Mouse (Mus musculus): ENCODE measurements around the gene Mtg2. TPM values are rescaled to one million over a fixed set of nuclear protein-coding genes. Genes with fewer than 3 reads are reported as not detected.

Mtg2 gene
- total RNA-seq, 2 experiments from 2014 or later = 13.7 to 17.5 TPM

DNA sequence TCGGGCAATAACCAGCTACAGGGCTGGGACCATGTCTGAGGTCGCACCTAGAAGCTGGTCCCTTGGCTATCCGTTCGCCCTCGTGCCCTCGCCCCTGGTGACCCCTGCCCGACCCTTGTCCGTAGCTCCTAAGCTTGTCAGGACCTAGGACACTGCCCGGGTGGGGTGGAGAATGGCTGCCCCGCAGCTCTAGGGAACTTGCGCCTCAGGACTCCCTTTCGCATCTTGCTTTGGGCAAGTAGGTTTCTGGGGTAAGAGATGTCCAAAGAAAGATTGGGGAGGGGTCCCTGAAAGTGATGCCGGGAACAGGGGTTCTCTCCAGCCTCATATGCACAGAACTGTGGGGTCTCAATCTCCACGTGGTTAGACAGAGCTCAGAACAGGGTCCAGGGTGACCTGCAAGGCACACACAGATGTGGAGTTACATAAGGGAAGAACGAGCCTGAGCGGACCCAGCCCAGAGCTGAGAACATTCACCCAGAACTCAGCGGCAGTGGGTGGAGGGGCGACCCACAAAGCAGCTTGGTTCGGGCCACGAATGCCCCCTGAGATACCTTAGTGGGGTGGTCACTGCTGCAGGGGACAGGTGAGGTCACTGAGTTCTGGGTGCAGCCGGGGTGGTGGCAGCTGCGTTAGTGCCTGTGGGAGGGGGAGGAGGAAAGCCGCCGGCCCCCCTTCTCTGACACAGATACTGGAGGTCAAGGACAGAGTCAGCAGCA, 34.4 kb downstream of the Mtg2 start:
- no peak for DNase-seq (ENCODE audit: low spot score in 2 of 2)

DNA sequence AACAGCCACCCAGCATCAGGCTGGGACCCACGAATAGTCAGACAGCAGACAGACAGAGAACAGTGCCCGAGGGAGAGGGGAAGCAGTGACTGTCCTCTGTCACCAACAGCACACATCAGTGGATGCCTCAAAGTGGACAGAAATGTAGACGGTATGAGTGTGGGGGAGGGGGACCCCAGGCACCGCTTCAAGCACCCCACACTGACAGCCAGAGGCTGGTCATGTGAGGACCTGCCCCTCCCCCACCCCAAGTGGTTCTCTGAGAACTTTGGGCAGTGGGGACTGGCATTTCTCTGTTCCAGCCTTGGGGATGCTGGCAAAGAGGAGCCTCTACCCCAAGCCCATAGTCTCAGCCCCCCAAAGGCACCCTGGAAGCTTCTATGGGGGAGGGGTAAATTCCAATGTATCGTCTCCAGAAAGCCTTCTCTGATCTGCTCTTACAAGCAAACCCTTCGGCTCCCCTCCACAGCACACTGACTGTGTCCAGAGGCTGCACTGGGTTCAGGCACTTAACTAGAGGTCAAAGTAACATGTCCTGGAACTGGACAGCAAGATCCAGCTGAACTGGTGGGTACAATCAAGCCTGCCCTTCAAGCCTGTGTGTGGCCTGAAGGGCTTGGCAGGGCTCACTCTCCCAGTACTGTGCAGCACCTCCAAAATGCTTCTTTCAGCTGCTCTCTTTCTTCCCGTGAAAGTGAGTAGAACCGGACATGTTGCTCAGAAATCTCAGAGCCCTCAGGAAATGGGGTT, 35.2 kb downstream of the Mtg2 start:
- no peak for DNase-seq (ENCODE audit: low spot score in 2 of 2)

DNA sequence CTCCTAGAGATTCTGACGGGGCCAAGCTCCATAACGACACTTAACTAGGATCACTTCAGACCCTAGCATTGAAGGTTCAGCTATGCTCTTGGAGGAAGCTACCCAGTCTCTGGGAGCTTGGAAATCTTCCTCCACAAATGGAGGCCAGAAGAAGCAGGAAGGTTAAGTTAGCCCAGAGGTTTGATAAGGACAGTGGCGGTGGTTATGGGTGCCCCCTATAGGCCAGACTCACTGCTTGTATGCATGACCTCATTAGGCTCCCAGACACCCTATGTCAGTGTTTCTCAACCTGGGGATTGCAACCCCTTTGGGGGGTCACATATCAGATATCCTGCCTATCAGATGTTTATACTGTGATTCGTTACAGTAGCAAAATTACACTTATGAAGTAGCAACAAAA, 36.7 kb downstream of the Mtg2 start:
- DNase-seq (ENCODE audit: low spot score in 2 of 2) = no peak

DNA sequence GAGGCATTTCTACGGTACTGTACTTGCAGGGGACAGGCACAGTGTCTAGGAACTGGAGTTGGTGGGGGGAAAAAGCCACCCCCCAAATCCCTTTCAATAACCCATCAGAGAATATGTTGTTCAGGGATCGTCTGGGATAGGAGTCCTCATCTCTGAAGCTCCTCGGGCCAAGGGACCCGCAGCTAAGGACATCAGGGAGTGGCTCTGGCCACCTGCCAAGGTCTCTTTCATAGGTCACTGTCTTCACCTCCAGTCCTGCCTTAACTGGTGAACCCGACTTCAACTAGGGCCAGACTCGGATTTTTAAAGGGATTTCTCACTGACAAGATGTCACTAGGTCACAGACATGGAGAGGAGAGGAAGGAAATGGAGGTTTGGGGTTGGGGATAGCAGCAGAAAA, 37.9 kb downstream of the Mtg2 start:
- DNase-seq (ENCODE audit: low spot score in 2 of 2) = no peak

DNA sequence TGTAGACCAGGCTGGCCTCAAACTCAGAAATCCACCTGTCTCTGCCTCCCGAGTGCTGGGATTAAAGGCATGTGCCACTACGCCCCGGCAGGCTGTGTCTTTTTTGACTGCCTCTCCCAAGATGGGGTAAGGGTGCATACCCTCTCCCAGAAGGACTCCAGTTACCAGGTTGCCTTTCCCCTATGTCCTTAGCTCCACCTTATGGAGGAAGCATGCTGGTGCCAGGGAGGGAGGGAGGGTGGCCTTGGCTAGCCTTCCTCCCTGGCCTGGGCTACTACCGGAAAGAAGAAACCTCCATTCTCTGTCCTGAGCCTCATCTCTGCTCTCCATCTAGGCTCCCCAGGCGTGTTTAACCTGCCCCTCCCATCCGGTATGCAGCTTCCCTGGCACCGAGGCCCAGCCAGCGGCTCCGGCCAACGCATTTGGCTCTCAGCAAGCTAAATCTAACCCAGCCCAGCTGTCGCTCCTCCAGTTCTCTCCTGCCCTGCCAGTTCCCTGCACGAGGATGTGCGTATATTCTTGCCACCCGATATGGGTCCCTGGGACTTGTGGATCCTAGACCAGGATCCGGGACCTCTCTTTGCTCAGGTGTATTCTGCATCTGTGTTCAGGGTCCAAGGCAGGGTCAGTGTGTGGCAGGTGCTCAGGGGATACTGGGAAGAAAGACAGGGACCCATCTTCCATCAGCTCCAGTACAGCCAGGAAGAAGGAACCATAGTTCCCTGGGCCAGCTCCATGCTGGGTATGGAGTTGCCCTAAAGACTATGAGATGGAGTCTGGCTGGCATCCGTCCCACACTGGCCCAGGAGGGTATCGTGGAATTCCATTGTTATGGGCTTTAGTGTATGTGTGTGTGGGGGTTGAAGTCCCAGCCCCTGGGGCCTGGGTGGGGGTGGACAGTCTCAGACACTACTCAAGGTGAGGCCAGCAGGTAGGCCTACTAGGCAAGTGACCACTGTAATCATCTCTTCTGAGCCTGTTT, 43.8 kb downstream of the Mtg2 start:
- DNase-seq (ENCODE audit: low spot score in 2 of 2) = peak; percentile 80 to 88

DNA sequence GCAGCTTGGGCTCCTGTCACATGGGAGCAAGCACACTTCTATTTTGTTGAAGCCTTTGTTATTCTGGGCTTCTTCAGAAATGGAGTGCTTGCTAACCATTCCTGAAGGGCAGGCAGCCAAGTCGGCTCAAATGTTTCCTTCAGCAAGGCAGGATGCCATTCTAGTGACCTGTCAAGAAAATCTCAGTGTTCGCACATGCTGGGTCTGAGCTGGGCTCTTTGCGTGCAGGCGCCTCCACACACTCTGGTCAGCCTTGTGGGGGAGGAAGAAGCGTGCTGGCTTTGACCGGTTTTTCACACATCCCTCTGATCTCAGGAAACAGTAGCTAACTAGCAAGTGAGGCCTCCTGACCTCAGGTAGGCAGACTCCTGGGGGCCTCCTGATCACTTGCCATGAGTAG, 44.9 kb downstream of the Mtg2 start:
- peak; percentile 59 to 78 for DNase-seq (ENCODE audit: low spot score in 2 of 2)

DNA sequence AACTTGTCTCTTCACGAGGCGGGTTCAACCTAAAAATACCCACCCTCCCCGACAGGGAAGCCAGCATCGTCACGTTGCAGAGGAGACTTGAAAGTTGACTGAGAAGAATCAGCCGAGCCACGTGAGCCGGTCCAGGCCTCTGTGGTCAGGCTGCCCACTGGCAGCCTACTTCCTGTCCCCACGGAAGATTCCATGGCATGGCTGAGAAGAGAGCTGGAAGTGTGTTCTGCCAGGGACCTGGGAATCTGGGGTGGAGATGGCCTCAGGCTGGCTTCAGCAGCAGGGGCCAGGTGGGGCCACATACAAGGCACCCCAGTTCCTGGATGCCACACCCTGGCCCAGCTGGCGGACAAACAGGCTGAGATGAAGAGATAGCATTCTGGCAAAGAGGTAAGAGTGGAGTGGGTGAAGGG, 45.7 kb downstream of the Mtg2 start:
- DNase-seq (ENCODE audit: low spot score in 2 of 2) = peak; percentile 46 to 69

DNA sequence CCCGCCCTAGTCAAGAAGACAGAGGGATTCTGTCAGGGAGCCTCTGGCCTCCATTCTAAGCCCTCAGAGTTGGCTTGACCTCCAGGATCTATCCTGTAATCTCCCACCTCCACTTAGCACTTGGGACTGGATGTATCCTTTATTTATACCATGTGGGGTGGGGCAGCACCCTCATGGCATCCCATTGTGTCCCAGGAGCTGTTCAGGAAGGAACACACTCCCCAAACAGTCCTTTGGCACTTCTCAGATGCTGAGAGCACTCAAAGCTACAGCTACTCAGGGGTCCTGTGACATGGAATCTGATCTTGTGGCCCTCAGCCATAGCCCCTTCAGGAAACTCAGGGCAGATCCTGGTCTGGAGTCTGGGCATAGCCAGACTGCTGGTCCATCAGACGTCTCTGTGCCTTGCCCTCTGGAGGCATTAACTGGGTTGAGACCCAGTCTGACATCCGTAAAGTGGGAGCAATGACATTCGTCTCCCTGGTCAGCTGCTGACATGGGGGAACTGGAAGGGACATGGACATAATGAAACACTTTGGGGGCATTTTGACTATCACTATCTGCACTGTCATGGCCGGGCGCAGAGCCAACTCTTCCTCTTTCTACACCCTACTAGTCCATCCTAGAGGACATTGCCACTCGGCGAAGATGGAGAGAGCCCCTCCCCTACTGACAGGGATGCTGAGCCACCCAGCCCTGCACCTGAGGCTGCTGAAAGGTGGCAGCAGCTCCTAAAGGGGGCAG, 46.5 kb downstream of the Mtg2 start:
- no peak for DNase-seq (ENCODE audit: low spot score in 2 of 2)

DNA sequence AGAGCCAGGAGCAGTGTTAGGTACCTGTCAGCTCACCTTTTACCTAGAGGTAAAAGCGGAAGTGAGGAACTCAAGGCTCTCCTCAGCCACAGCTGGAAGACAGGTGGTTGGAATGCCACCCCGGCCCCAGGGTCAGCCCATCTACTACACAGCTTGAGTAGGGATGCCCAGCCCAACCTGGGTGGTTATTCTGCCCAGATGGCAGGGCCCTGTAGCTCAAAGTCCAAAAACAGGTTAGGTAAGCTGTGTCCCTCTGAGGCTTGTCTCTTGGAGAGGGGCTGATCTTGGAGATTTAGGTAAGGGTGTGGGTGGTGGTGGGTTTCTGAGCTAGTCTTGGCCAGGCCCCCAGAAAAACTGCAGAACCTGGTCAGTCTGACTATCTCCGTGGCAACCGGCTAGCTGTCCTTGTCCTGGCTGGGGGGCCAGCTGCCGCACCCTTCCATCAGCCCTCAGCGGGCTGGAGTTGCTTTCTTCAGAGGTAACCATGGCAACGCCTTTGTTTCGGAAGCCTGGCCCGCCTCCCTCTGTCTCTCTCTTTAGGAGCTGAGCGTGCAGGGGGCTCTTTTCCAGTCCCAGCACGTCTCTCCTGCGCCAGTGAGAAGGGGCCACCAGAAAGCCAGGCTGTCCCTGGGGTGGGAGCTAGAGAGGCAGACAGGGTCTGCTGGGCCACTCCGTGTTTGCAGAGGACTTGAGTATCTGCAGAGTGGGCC, 47.3 kb downstream of the Mtg2 start:
- peak; percentile 40 to 70 for DNase-seq (ENCODE audit: low spot score in 2 of 2)

DNA sequence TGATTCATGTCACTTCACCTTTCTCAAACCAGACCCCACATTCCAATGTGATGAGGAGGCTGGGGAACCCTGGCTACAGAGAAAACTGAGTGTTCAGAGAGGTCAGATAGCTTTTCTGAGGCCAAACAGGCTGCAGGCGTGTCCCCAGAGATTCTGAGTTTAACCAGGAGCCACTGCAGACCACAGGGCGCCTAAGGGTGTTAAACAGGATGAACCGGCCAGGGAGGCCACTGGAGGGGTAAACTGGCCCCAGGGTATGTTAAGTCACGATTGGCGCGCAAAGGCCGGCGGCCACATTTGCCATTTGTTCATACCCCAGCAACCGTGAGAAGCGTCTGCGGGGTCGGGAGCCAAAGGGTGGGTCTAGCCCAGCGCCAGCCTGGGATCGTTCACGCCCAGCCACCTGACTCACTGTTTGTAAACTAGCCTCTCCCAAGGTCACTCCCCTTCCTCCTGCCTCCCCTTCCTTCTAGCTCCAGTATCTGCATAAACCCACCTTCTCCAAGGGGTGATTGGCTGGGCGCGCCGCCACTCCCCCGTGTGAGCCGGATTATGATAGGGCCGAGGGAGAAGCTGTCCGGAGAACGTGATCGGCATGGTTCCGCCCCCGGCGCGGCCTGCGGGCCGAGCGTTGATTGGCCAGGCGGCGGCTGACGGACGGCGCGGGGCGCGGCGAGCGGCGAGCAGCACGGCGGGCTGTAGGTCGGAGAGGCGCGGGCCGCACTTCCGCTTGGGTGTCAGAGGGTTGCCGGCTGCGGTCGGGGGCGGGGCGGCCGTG, 48.5 kb downstream of the Mtg2 start, which contains the start of gene Osbpl2:
Gene Osbpl2 (plus strand): TSS at position 646 of the 778 bp plus-strand sequence.
- peak; percentile 100 for DNase-seq (ENCODE audit: low spot score in 2 of 2)

DNA sequence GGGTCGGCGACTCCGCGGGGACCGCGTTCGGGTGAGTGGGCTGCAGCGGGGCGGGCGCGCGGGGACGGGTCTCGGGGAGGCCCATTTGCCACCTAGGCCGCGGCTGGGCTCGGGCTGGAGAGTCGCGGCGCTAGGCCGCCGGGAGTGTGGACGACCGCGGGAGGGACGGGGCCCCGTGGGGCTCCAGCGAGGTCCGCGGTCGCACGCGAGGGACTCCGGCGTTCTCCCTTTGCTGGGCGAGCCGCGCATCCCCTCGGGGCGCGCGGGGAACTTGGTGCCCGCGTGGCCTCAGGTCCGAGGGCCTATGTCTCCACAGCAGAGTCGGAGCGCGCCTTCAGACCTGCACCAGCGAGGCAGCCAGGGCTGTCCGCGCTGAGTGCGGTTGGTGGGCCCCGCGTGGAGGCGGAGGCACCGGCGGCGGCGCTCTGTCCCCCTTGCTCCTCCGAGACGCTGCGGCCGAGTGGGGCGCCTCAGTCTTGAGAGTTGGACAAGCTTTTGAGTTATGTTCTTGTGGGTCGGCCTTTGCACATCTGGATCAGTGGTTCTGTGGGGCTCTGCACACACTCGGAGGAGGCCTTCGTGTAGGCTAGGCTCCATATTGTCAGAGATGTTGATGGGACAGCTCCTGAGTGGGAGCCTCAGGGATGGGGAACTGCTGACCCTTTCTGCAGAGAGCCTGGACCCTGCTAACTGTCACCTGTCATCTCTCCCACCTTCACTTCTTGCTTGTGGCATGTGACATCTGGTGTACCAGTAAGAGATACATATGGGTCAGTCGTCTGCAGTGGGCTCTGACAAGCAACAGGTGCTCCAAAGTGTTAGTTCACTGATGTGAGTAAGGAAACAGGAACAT, 49.3 kb downstream of the Mtg2 start:
- no peak for DNase-seq (ENCODE audit: low spot score in 2 of 2)

DNA sequence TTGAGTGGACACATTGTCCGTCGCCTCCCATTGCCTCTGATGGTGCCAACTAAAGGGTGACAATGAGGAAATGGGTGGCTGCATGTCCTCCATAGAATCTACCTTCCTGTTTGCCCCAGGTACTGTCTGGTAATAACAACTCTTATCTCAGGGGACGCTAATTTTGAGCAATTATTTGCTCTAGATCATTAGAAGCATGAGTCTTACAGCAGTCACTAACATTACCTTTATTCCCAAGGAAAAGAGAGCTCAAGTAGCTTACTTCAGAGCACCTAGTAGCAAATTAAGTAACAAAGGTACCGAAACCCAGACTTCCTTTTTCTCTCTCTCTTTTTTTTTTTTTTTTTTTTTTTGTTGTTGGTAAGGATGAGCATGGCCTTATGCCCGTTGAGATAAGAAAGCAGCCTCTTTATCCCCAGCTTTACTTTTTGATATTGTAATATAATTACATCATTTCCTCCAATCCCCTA, 49.9 kb downstream of the Mtg2 start:
- DNase-seq (ENCODE audit: low spot score in 2 of 2) = no peak

DNA sequence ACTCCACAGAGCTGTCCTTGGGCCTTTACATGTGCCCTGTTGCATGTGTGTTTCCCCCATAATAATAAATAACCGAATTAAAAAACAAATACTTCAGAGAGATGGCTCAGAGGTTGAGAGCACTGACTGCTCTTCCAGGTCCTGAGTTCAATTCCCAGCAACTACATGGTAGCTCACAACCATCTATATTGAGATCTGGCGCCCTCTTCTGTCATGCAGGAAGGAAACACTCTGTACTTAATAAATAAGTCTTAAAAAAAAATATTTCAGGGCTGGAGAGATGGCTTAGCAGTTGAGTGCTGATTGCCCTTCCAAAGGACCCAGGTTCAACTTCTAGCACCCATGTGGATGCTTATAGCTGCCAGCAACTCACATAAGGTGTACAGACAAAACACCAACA, 53.8 kb downstream of the Mtg2 start:
- no peak for DNase-seq (ENCODE audit: low spot score in 2 of 2)

DNA sequence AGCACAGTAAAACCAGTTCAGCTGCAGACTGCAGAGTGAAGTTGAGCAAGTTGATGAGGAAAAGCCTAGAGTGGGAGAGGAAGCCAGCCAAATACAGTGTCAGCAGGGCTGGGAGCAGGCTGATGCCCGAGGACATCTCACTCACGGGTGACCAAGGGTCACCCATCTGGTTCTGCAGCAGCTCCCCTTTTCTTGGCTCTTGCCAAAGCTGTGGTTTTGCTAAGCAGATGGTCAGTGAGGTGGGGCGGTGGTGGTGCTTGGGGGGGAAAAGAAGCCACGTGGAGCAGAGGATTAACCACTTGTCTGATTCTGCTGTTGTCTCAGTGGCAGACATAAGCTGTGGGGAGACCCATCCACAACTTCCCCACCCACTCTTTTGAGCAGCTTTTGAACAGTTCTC, 55.8 kb downstream of the Mtg2 start:
- DNase-seq (ENCODE audit: low spot score in 2 of 2) = no peak

DNA sequence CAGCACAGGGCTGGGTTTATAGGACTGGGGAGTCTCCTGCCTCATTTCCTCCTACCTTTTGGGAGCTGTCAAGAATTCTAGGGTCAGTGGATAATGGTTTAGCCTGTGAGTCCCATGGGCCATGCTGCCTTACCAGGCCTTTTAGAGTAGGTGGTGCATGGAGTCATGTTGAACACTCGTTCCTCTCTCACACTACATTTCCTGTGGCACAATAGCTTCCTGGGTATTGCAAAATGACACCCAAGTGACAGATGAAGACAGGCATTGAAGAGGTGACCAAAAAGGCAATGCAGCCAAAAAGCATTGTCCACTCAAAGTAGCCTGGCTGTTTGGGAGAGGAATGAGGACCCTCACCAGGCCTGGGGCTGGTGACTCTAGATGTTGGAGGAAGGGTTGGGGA, 57.3 kb downstream of the Mtg2 start:
- no peak for DNase-seq (ENCODE audit: low spot score in 2 of 2)

DNA sequence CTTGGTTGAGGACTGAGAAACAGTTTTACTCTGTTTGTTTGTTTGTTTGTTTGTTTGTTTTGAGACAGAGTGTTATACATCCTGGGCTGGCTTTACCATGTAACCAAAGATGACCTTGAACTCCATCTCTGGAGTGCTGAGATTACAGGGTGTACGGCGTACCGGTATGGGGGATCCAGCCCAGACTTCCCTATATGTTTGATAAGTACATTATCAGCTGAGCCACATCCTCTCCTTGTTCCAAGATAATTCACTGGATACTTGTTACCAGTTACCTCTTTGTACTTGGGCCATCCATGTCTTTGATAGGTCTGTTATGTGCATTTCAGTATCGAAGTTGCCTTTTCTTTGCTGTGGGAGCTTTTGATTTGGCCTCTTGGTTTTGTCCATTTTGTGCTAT, 62.8 kb downstream of the Mtg2 start:
- no peak for DNase-seq (ENCODE audit: low spot score in 2 of 2)

DNA sequence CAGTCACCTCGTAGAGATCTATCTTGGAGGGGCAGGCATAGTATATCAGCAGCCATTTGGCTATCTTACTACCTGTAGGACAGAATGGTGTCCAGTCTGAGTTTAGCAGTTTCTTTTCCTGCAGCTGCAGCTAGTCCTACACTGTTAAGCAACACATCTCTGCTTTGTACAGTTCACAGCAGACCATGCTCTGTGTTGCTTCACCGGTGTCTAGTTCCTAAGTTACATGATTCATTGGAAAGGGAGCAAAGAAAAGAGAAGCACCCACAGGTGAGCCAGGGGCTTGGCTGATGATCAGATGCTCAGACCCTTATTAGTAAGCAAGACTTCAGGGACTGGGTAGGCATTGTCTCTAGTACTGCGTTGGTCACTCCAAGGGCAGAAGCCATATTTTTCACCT, 63.5 kb downstream of the Mtg2 start:
- no peak for DNase-seq (ENCODE audit: low spot score in 2 of 2)

DNA sequence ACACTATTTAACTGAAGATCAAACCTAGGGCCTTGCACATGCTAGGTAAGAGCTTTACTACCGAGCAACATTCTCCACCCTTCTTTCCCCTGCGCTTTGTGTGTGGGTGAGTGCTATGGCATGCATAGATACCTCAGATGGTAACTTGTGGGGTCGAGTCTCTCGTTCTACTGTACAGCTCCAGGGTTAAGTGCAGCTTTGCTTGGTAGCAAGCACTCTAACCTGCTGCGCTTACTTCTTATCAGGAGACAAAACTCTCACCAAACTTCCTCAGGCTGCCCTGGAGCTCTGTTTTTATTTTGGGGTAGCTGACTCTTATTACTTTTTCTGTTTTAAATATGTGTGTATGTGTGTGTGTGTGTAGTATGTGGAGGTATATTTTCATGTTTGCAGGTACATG, 65.0 kb downstream of the Mtg2 start:
- no peak for DNase-seq (ENCODE audit: low spot score in 2 of 2)
